Mouse (Mus musculus): ENCODE results near the gene Tpcn2. TPM values are rescaled to one million over a fixed set of nuclear protein-coding genes. Genes with fewer than 3 reads are reported as not detected.

The Tpcn2 gene
- polyA plus RNA-seq, 1 experiment from 2014 or later: 9.1 TPM

DNA sequence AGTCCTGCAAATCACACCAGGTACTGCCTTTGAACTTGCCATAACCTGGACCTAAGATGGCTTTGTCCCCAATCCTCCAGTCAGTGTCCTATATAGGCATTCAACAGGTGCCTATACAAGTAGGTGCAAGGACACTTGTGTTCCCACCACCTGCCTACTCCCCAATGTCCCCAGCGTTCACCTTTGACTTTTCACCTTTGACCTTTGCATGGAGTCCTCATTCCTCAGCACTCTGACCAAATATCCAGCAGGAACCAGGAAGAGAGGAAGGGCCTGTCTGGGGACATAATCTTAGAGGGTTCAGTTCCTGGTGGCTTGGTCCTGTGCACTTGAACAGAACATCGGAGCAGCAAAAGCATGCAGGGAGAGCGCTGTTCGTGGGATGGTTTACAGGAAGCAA, 147.0 kb downstream of the Tpcn2 start:
- H3K4me2 ChIP-seq: no peak overlapping the region
- no peak for ATAC-seq (ENCODE audit: insufficient read depth, low FRiP score, low read depth)
- no peak overlapping the region for H3K9ac ChIP-seq
- no peaks in the 10 kb centered on the region for H3K4me1 ChIP-seq
- 90% methylated on average over 4 of the region's 4 CpGs for WGBS
- H3K36me3 ChIP-seq: no peaks in the 10 kb centered on the region
- no peaks in the 10 kb centered on the region for H3K27me3 ChIP-seq (replicated peaks)
- no peak overlapping the region for H3K4me3 ChIP-seq (replicated peaks)
- no peaks in the 10 kb centered on the region for H3K9me3 ChIP-seq
- no peak overlapping the region for H3K27ac ChIP-seq

Other genes starting within 250 kb of the Tpcn2 start
- 0.94 and 0.95 TPM in 2 replicates for gene 1810010D01Rik, start 75.9 kb downstream of the Tpcn2 start, polyA plus RNA-seq (2015; fragmentation: Nextera tagmentation; extraction: Ambion mirVana)
- 2.8 and 4.5 TPM in 2 replicates for gene Mrgprf, start 16.8 kb upstream of the Tpcn2 start, polyA plus RNA-seq (2015; fragmentation: Nextera tagmentation; extraction: Ambion mirVana)
- not detected in 2 replicates for gene Mrgprd, start 30.8 kb upstream of the Tpcn2 start, polyA plus RNA-seq (2015; fragmentation: Nextera tagmentation; extraction: Ambion mirVana)

Data from stomach, embryonic 15.5 days (tissue).